Mouse (Mus musculus): ENCODE measurements around the gene Wipi2.

DNA sequence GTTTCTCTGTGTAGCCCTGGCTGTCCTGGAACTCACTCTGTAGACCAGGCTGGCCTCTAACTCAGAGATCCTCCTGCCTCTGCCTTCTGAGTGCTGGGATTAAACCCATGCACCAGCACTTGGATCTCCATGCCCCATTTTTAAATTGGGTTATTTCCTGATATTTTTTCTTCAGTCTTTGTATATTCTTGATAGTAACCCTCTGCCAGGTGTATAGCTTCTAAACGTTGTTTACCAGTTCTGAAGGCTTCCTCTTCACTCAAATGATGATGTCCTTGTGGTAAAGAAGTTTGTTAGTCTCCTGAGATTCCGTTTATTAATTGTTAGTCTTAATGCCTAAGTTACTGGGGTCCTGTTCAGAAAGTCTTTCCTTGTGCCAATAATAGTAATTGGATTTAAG, at the start of gene Wipi2:
- no peak for TF ChIP-seq POLR2A (IDR thresholded peaks at IDR 0.05; ENCODE audit: insufficient read depth, low read depth, low read length)
- no peak for TF ChIP-seq CTCF (IDR thresholded peaks at IDR 0.05; ENCODE audit: insufficient read depth, low read depth, low read length)

Data from olfactory bulb, adult 2 months (tissue).